ENCODE assay signal across 11 mouse cellular contexts in the genomic region with DNA sequence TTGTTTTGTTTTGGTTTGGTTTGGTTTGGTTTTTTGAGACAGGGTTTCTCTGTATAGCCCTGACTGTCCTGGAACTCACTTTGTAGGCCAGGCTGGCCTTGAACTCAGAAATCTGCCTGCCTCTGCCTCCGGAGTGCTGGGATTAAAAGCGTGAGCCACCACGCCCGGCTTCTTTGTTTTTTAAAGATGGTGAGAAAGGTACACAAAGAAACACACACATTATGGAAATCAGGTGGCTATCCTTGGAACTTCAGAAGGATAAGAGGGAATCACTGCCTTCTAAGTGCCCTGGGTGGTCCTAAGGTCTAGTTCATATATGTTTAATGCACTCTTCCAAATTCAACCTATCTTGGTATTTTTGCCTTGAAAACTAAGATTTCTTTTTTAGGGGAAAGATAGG. TPM values are rescaled to one million over a fixed set of nuclear protein-coding genes. Genes with fewer than 3 reads are reported as not detected.
A peak's percentile ranks its signal among the peaks of the same experiment; 100 is the strongest.
DNase-seq lines count a peak whose midpoint lies in the region; ATAC-seq and TF ChIP-seq lines count a peak whose summit lies in the region.
"Not testable (repeated sequence)": the region's sequence is repeated elsewhere in the genome, so short reads cannot be mapped to it uniquely, and the experiment has no call there.
"Had no signal": no experiment of that assay in that cellular context is flagged by ENCODE, and none has a peak within 500 bp of the region (broad histone marks: within the 10 kb centered on the region; RNA-seq: fewer than 3 reads in every experiment).

No protein-coding gene starts in this region.

- H3K4me3 ChIP-seq in forebrain, embryonic 12.5 days (replicated peaks); forebrain, postnatal 0 days (ENCODE audit: low read depth, low read length); hindbrain, embryonic 14.5 days (replicated peaks; ENCODE audit: low read length); midbrain, embryonic 10.5 days; midbrain, embryonic 15.5 days; neural tube, embryonic 13.5 days: not testable (repeated sequence)

- peak overlapping the region; percentile 97 for H3K27ac ChIP-seq in forebrain, embryonic 12.5 days
- H3K27ac ChIP-seq in forebrain, postnatal 0 days (ENCODE audit: low read depth, low read length), result peak overlapping the region; percentile 96
- peak overlapping the region; percentile 99 for H3K27ac ChIP-seq in hindbrain, embryonic 14.5 days
- peak overlapping the region; percentile 97 for H3K27ac ChIP-seq in midbrain, embryonic 10.5 days (replicated peaks)
- H3K27ac ChIP-seq in midbrain, embryonic 15.5 days, result peak overlapping the region; percentile 98
- peak overlapping the region; percentile 97 for H3K27ac ChIP-seq in neural tube, embryonic 13.5 days (replicated peaks)

- H3K9ac ChIP-seq in forebrain, embryonic 12.5 days; forebrain, postnatal 0 days; hindbrain, embryonic 14.5 days: not testable (repeated sequence)
- H3K9ac ChIP-seq in midbrain, embryonic 15.5 days, result 0 out of 2 replicates have a peak overlapping the region, but pooled peaks have one; percentile 17
- peak overlapping the region; percentile 54; the same call in 1 of the 2 replicates for H3K9ac ChIP-seq in neural tube, embryonic 13.5 days

- DNase-seq in R1 (ENCODE audit: low read depth, low spot score), result peak; percentile 64
- DNase-seq in forebrain, postnatal 0 days; hindbrain, embryonic 14.5 days (ENCODE audit: low spot score); midbrain, embryonic 10.5 days (ENCODE audit: low spot score): not testable (repeated sequence)

- H3K27me3 ChIP-seq in forebrain, embryonic 12.5 days; forebrain, postnatal 0 days (ENCODE audit: insufficient read depth, low read length); hindbrain, embryonic 14.5 days (ENCODE audit: control insufficient read depth, insufficient read depth, low read length); midbrain, embryonic 10.5 days (ENCODE audit: low read depth, poor library complexity, severe bottlenecking); midbrain, embryonic 15.5 days (replicated peaks); neural tube, embryonic 13.5 days: not testable (repeated sequence)

- H3K4me1 ChIP-seq in forebrain, embryonic 12.5 days, result peaks cover 43% of the 10 kb centered on the region
- H3K4me1 ChIP-seq in forebrain, postnatal 0 days (ENCODE audit: insufficient read depth), result peaks cover 35% of the 10 kb centered on the region
- H3K4me1 ChIP-seq in hindbrain, embryonic 14.5 days (replicated peaks; ENCODE audit: control insufficient read depth, insufficient read depth, low read length), result peaks cover 41% of the 10 kb centered on the region
- H3K4me1 ChIP-seq in midbrain, embryonic 10.5 days, result peaks cover 49% of the 10 kb centered on the region
- H3K4me1 ChIP-seq in midbrain, embryonic 15.5 days, result peaks cover 40% of the 10 kb centered on the region
- H3K4me1 ChIP-seq in neural tube, embryonic 13.5 days (replicated peaks), result peaks cover 42% of the 10 kb centered on the region

- not testable (repeated sequence) for TF ChIP-seq CTCF in forebrain, postnatal 0 days (IDR thresholded peaks at IDR 0.05; ENCODE audit: low read depth)

- H3K36me3 ChIP-seq in forebrain, embryonic 12.5 days (replicated peaks); forebrain, postnatal 0 days (ENCODE audit: insufficient read depth); hindbrain, embryonic 14.5 days (replicated peaks; ENCODE audit: control insufficient read depth, insufficient read depth); midbrain, embryonic 10.5 days; midbrain, embryonic 15.5 days (replicated peaks); neural tube, embryonic 13.5 days: not testable (repeated sequence)

- not testable (repeated sequence) for H3K9me3 ChIP-seq in forebrain, embryonic 12.5 days; forebrain, postnatal 0 days (ENCODE audit: low read length); hindbrain, embryonic 14.5 days (ENCODE audit: control insufficient read depth, low read length); midbrain, embryonic 10.5 days (replicated peaks); midbrain, embryonic 15.5 days; neural tube, embryonic 13.5 days

- 83% methylated on average over 4 of the region's 4 CpGs for WGBS in forebrain, embryonic 12.5 days
- 90% methylated on average over 4 of the region's 4 CpGs for WGBS in forebrain, postnatal 0 days
- 89% methylated on average over 4 of the region's 4 CpGs for WGBS in hindbrain, embryonic 14.5 days
- 86% methylated on average over 4 of the region's 4 CpGs for WGBS in midbrain, embryonic 10.5 days
- 89% methylated on average over 4 of the region's 4 CpGs for WGBS in midbrain, embryonic 15.5 days
- 87% methylated on average over 4 of the region's 4 CpGs for WGBS in neural tube, embryonic 13.5 days

- not testable (repeated sequence) for H3K4me2 ChIP-seq in forebrain, embryonic 12.5 days; forebrain, postnatal 0 days (ENCODE audit: low read depth); hindbrain, embryonic 14.5 days (replicated peaks); neural tube, embryonic 13.5 days
- peak overlapping the region; percentile 47 for H3K4me2 ChIP-seq in midbrain, embryonic 15.5 days

- ATAC-seq in forebrain, embryonic 12.5 days (ENCODE audit: low FRiP score); forebrain, postnatal 0 days; hindbrain, embryonic 14.5 days (ENCODE audit: low FRiP score); midbrain, embryonic 15.5 days (replicated peaks); neural tube, embryonic 13.5 days (ENCODE audit: low read depth): not testable (repeated sequence)

RNA-seq across cellular contexts. Expression of a gene that starts 3.9 kb away (rescaled TPM):
- polyA plus RNA-seq in forebrain, embryonic 12.5 days (2016; fragmentation: Nextera tagmentation; extraction: Ambion mirVana), result 29.3 and 29.7 TPM in 2 replicates
- total RNA-seq in forebrain, postnatal 0 days (2014; rRNA removed), result 22.8 and 23.7 TPM in 2 replicates
- 20.4 and 22.1 TPM in 2 replicates for polyA plus RNA-seq in forebrain, postnatal 0 days (2015; fragmentation: Nextera tagmentation; extraction: Ambion mirVana)
- polyA plus RNA-seq in hindbrain, embryonic 14.5 days (2014; fragmentation: Nextera tagmentation; extraction: Ambion mirVana), result 19.8 and 24.6 TPM in 2 replicates
- polyA plus RNA-seq in midbrain, embryonic 10.5 days (2016; fragmentation: Nextera tagmentation; extraction: Ambion mirVana), result 27.6 and 28.2 TPM in 2 replicates
- 25.3 and 25.8 TPM in 2 replicates for polyA plus RNA-seq in midbrain, embryonic 15.5 days (2015; fragmentation: Nextera tagmentation; extraction: Ambion mirVana)
- polyA plus RNA-seq in neural tube, embryonic 13.5 days (2015; fragmentation: Nextera tagmentation; extraction: Ambion mirVana), result 23.0 and 27.2 TPM in 2 replicates

RNA-seq across cellular contexts. Expression of a gene that starts 17.0 kb away (rescaled TPM):
- polyA plus RNA-seq in forebrain, embryonic 12.5 days (2016; fragmentation: Nextera tagmentation; extraction: Ambion mirVana), result 84.0 and 84.3 TPM in 2 replicates
- 106 and 113 TPM in 2 replicates for total RNA-seq in forebrain, postnatal 0 days (2014; rRNA removed)
- polyA plus RNA-seq in forebrain, postnatal 0 days (2015; fragmentation: Nextera tagmentation; extraction: Ambion mirVana), result 65.9 and 67.6 TPM in 2 replicates
- polyA plus RNA-seq in hindbrain, embryonic 14.5 days (2014; fragmentation: Nextera tagmentation; extraction: Ambion mirVana), result 68.7 and 71.9 TPM in 2 replicates
- 82.4 and 92.7 TPM in 2 replicates for polyA plus RNA-seq in midbrain, embryonic 10.5 days (2016; fragmentation: Nextera tagmentation; extraction: Ambion mirVana)
- polyA plus RNA-seq in midbrain, embryonic 15.5 days (2015; fragmentation: Nextera tagmentation; extraction: Ambion mirVana), result 83.1 and 86.7 TPM in 2 replicates
- polyA plus RNA-seq in neural tube, embryonic 13.5 days (2015; fragmentation: Nextera tagmentation; extraction: Ambion mirVana), result 59.6 and 61.3 TPM in 2 replicates
- total RNA-seq: hematopoietic stem cell, adult 5-6 weeks; MEL had no signal

RNA-seq across cellular contexts. Expression of a gene that starts 51.5 kb away (rescaled TPM):
- 21.7 TPM in 2 replicates for polyA plus RNA-seq in forebrain, embryonic 12.5 days (2016; fragmentation: Nextera tagmentation; extraction: Ambion mirVana)
- total RNA-seq in forebrain, postnatal 0 days (2014; rRNA removed), result 34.7 and 40.7 TPM in 2 replicates
- polyA plus RNA-seq in forebrain, postnatal 0 days (2015; fragmentation: Nextera tagmentation; extraction: Ambion mirVana), result 30.6 and 33.4 TPM in 2 replicates
- 27.9 and 28.3 TPM in 2 replicates for polyA plus RNA-seq in hindbrain, embryonic 14.5 days (2014; fragmentation: Nextera tagmentation; extraction: Ambion mirVana)
- 22.6 and 27.2 TPM in 2 replicates for polyA plus RNA-seq in midbrain, embryonic 10.5 days (2016; fragmentation: Nextera tagmentation; extraction: Ambion mirVana)
- polyA plus RNA-seq in midbrain, embryonic 15.5 days (2015; fragmentation: Nextera tagmentation; extraction: Ambion mirVana), result 33.4 and 36.0 TPM in 2 replicates
- 30.2 and 30.3 TPM in 2 replicates for polyA plus RNA-seq in neural tube, embryonic 13.5 days (2015; fragmentation: Nextera tagmentation; extraction: Ambion mirVana)
- total RNA-seq: adrenal gland, postnatal 25 days; heart, adult 8-10 months; hematopoietic stem cell, adult 5-6 weeks had no signal
